In genomic region chr2:118537226-118537625, GRCm38 (mm10) we compare ENCODE assay signal across 13 mouse cellular contexts. TPM values are rescaled to one million over a fixed set of nuclear protein-coding genes. Genes with fewer than 3 reads are reported as not detected.
DNase-seq lines count a peak whose midpoint lies in the region; ATAC-seq and TF ChIP-seq lines count a peak whose summit lies in the region.
"Had no signal": no experiment of that assay in that cellular context is flagged by ENCODE, and none has a peak within 500 bp of the region (broad histone marks: within the 10 kb centered on the region; RNA-seq: fewer than 3 reads in every experiment).

No protein-coding gene starts in this region.

- peaks cover 59% of the 10 kb centered on the region for H3K4me1 ChIP-seq in hindbrain, embryonic 10.5 days (replicated peaks)
- H3K4me1 ChIP-seq in hindbrain, embryonic 13.5 days (replicated peaks) = peaks cover 45% of the 10 kb centered on the region
- peaks cover 14% of the 10 kb centered on the region for H3K4me1 ChIP-seq in ES-Bruce4 (ENCODE audit: control insufficient read depth, insufficient read depth, low read length)
- peaks cover 74% of the 10 kb centered on the region for H3K4me1 ChIP-seq in embryonic facial prominence, embryonic 10.5 days

- H3K27me3 ChIP-seq in hindbrain, embryonic 10.5 days (ENCODE audit: insufficient read depth, poor library complexity, severe bottlenecking) = no peaks in the 10 kb centered on the region
- no peaks in the 10 kb centered on the region for H3K27me3 ChIP-seq in hindbrain, embryonic 13.5 days
- no peaks in the 10 kb centered on the region for H3K27me3 ChIP-seq in ES-Bruce4 (ENCODE audit: control insufficient read depth, insufficient read depth, low read length, poor library complexity, severe bottlenecking)
- H3K27me3 ChIP-seq in embryonic facial prominence, embryonic 10.5 days (replicated peaks; ENCODE audit: low read depth, poor library complexity, severe bottlenecking) = no peaks in the 10 kb centered on the region
- H3K27me3 ChIP-seq: kidney, embryonic 15.5 days had no signal

- TF ChIP-seq EP300 in ES-Bruce4 (IDR thresholded peaks at IDR 0.05; ENCODE audit: insufficient read depth, low read depth, low read length) = 0 out of 2 replicates have a peak, but pooled peaks have one; percentile 43

- peak; percentile 12 for DNase-seq in cerebellum, adult 9-10 months
- DNase-seq in cerebellum, postnatal 10 days = no peak
- no peak for DNase-seq in hindbrain, embryonic 10.5 days (ENCODE audit: low spot score)
- no peak for DNase-seq in embryonic facial prominence, embryonic 10.5 days (ENCODE audit: low spot score)
- no peak for DNase-seq in natural killer cell, adult 2 months (ENCODE audit: low spot score in 2 of 2)
- DNase-seq in thymus, postnatal 25 days = no peak
- DNase-seq: adrenal gland, adult 8-10 months; right cerebral cortex, postnatal 4 days had no signal

- ATAC-seq in hindbrain, embryonic 13.5 days (ENCODE audit: low FRiP score) = no peak

- peaks cover 44% of the 10 kb centered on the region for H3K36me3 ChIP-seq in hindbrain, embryonic 10.5 days
- peaks cover 4% of the 10 kb centered on the region; the same call in 1 of the 2 replicates for H3K36me3 ChIP-seq in hindbrain, embryonic 13.5 days
- H3K36me3 ChIP-seq in ES-Bruce4 (ENCODE audit: control insufficient read depth, insufficient read depth, low read length, poor library complexity, severe bottlenecking) = no peaks in the 10 kb centered on the region
- peaks cover 43% of the 10 kb centered on the region for H3K36me3 ChIP-seq in embryonic facial prominence, embryonic 10.5 days (replicated peaks)

- no peak overlapping the region for H3K9ac ChIP-seq in hindbrain, embryonic 13.5 days
- H3K9ac ChIP-seq in ES-Bruce4 (ENCODE audit: low read depth, poor library complexity, severe bottlenecking) = no peak overlapping the region
- H3K9ac ChIP-seq: kidney, embryonic 15.5 days; liver, embryonic 14.5 days had no signal

- H3K27ac ChIP-seq in hindbrain, embryonic 10.5 days = peak overlapping the region; percentile 71
- H3K27ac ChIP-seq in hindbrain, embryonic 13.5 days = no peak overlapping the region
- H3K27ac ChIP-seq in ES-Bruce4 (ENCODE audit: insufficient read depth, low read length) = peak overlapping the region; percentile 75
- H3K27ac ChIP-seq in embryonic facial prominence, embryonic 10.5 days (replicated peaks) = peak overlapping the region; percentile 72
- H3K27ac ChIP-seq: liver, embryonic 14.5 days had no signal

- H3K4me2 ChIP-seq in hindbrain, embryonic 13.5 days = no peak overlapping the region
- H3K4me2 ChIP-seq: kidney, embryonic 15.5 days had no signal

- WGBS in hindbrain, embryonic 10.5 days = 45% methylated on average over 4 of the region's 4 CpGs
- WGBS in hindbrain, embryonic 13.5 days = 57% methylated on average over 4 of the region's 4 CpGs
- 22% methylated on average over 4 of the region's 4 CpGs for WGBS in embryonic facial prominence, embryonic 10.5 days

- no peak for TF ChIP-seq CTCF in ES-Bruce4 (IDR thresholded peaks at IDR 0.05; ENCODE audit: low read depth, low read length)

- H3K9me3 ChIP-seq in hindbrain, embryonic 10.5 days = no peaks in the 10 kb centered on the region
- no peaks in the 10 kb centered on the region for H3K9me3 ChIP-seq in hindbrain, embryonic 13.5 days
- no peaks in the 10 kb centered on the region for H3K9me3 ChIP-seq in ES-Bruce4 (replicated peaks; ENCODE audit: control insufficient read depth, insufficient read depth, low read length, poor library complexity, severe bottlenecking)
- no peaks in the 10 kb centered on the region for H3K9me3 ChIP-seq in embryonic facial prominence, embryonic 10.5 days
- H3K9me3 ChIP-seq: kidney, embryonic 15.5 days had no signal

- H3K4me3 ChIP-seq in hindbrain, embryonic 10.5 days = no peak overlapping the region
- H3K4me3 ChIP-seq in hindbrain, embryonic 13.5 days = no peak overlapping the region
- H3K4me3 ChIP-seq in ES-Bruce4 (ENCODE audit: low read depth, low read length) = no peak overlapping the region
- H3K4me3 ChIP-seq in embryonic facial prominence, embryonic 10.5 days = no peak overlapping the region
- H3K4me3 ChIP-seq: kidney, embryonic 15.5 days; megakaryocyte, embryonic 14.5 days had no signal

- no peak for TF ChIP-seq POLR2A in ES-Bruce4 (IDR thresholded peaks at IDR 0.05; ENCODE audit: insufficient read depth, low read length)

RNA-seq across cellular contexts. Expression of gene Bmf, which starts 12.3 kb away (rescaled TPM):
- 4.8 and 4.9 TPM in 2 replicates for polyA plus RNA-seq in hindbrain, embryonic 10.5 days (2016; fragmentation: Nextera tagmentation; extraction: Ambion mirVana)
- 4.7 and 5.3 TPM in 2 replicates for polyA plus RNA-seq in hindbrain, embryonic 13.5 days (2015; fragmentation: Nextera tagmentation; extraction: Ambion mirVana)
- 21.7 and 22.1 TPM in 2 replicates for polyA plus RNA-seq in ES-Bruce4 (2011; ENCODE audit: insufficient read depth, insufficient read length, low read depth, missing spikeins)
- 5.6 and 6.0 TPM in 2 replicates for polyA plus RNA-seq in embryonic facial prominence, embryonic 10.5 days (2016; fragmentation: Nextera tagmentation; extraction: Ambion mirVana)

RNA-seq across cellular contexts. Expression of gene Srp14, which starts 57.7 kb away (rescaled TPM):
- 281 and 316 TPM in 2 replicates for polyA plus RNA-seq in hindbrain, embryonic 10.5 days (2016; fragmentation: Nextera tagmentation; extraction: Ambion mirVana)
- polyA plus RNA-seq in hindbrain, embryonic 13.5 days (2015; fragmentation: Nextera tagmentation; extraction: Ambion mirVana) = 362 and 376 TPM in 2 replicates
- 126 and 142 TPM in 2 replicates for polyA plus RNA-seq in ES-Bruce4 (2011; ENCODE audit: insufficient read depth, insufficient read length, low read depth, missing spikeins)
- 234 and 245 TPM in 2 replicates for polyA plus RNA-seq in embryonic facial prominence, embryonic 10.5 days (2016; fragmentation: Nextera tagmentation; extraction: Ambion mirVana)
